Mouse (Mus musculus) liver, embryonic 14.5 days (tissue): ENCODE data around the gene Ms4a5. TPM values are rescaled to one million over a fixed set of nuclear protein-coding genes. Genes with fewer than 3 reads are reported as not detected.
"Not testable (repeated sequence)": the region's sequence is repeated elsewhere in the genome, so short reads cannot be mapped to it uniquely, and the experiment has no call there.

ENCODE experiments used
- ATAC-seq: fragments of 200-750 bp; cut with Nextera tagmentation; 2 replicates; pipeline ENCODE4 v1.8.0; 2017; ENCODE audit warnings: moderate number of reproducible peaks, mild to moderate bottlenecking, moderate library complexity; ENCODE audit not compliant: insufficient read depth
- DNase-seq, 3 experiments: peaks; one replicate each; pipeline ENCODE4 v3.0.0-alpha.2; 2012 to 2013; ENCODE audit warnings: low read depth in 3 of 3, low spot score in 3 of 3
- H3K27ac ChIP-seq: fragments of 300-500 bp; sonication (generic); 2 replicates; pipeline ENCODE4 v1.5.1; 2014; ENCODE audit warnings: moderate library complexity, mild to moderate bottlenecking, control low read depth, inconsistent platforms
- H3K27me3 ChIP-seq: fragments of 300-500 bp; sonication (generic); 2 replicates; pipeline ENCODE4 v1.6.1; 2014; ENCODE audit warnings: mild to moderate bottlenecking, low read length, moderate library complexity; ENCODE audit not compliant: control insufficient read depth, insufficient read depth
- H3K36me3 ChIP-seq: fragments of 300-500 bp; sonication (generic); replicated peaks from 2 replicates; pipeline ENCODE4 v1.6.1; 2014; ENCODE audit warnings: low read depth; ENCODE audit not compliant: control insufficient read depth, insufficient read depth
- H3K4me1 ChIP-seq, 2 experiments: fragments of 200-500 bp in 1 of 2; fragments of 300-500 bp in 1 of 2; sonication (generic) in 1 of 2; replicated peaks; 2 replicates each; pipeline ENCODE4 v1.6.1; 2012 to 2014; ENCODE audit warnings: antibody characterized with exemption in 1 of 2, inconsistent platforms in 1 of 2, low read length in 1 of 2; ENCODE audit not compliant: control insufficient read depth in 2 of 2, insufficient read depth in 2 of 2
- H3K4me2 ChIP-seq: fragments of 300-500 bp; sonication (generic); 2 replicates; pipeline ENCODE4 v1.6.1; 2014; ENCODE audit warnings: low read depth, mild to moderate bottlenecking, control low read depth, moderate library complexity
- H3K4me3 ChIP-seq, 2 experiments: fragments of 200-500 bp in 1 of 2; fragments of 300-500 bp in 1 of 2; sonication (generic) in 1 of 2; 2 replicates each; pipeline ENCODE4 v1.5.1; 2012 to 2014; ENCODE audit warnings: low read depth in 2 of 2, low read length in 2 of 2, mild to moderate bottlenecking in 2 of 2, control low read depth in 1 of 2, inconsistent platforms in 1 of 2, moderate library complexity in 1 of 2; ENCODE audit not compliant: insufficient read depth in 1 of 2
- H3K9ac ChIP-seq: fragments of 300-500 bp; sonication (generic); replicated peaks from 2 replicates; pipeline ENCODE4 v1.6.1; 2014; ENCODE audit warnings: mild to moderate bottlenecking, control low read depth, moderate library complexity
- H3K9me3 ChIP-seq: fragments of 300-500 bp; sonication (generic); 2 replicates; pipeline ENCODE4 v1.6.1; 2016; ENCODE audit warnings: low read length, mixed read lengths; ENCODE audit not compliant: control insufficient read depth
- CTCF ChIP-seq: IDR thresholded peaks from 2 replicates; pipeline ENCODE4 v1.5.1; 2016; ENCODE audit warnings: antibody characterized with exemption, low read depth, control low read depth
- EP300 ChIP-seq: IDR thresholded peaks from 2 replicates; pipeline ENCODE4 v1.6.1; 2016; ENCODE audit warnings: antibody characterized with exemption, low read depth
- WGBS: fragments of 180-500 bp; shearing (Covaris S2); extraction: QIAGEN DNeasy Blood & Tissue Kit; methylation state at CpG from one replicate; pipeline ENCODE4 v1.1.7; 2014; ENCODE audit not compliant: insufficient replicate concordance; 5-methylcytosine and 5-hydroxymethylcytosine counted together
- polyA plus RNA-seq, 2 experiments: library from polyadenylated mRNA; depleted of rRNA in 1 of 2; stranded (reverse) in 1 of 2; unstranded in 1 of 2; fragments of >200 nt; fragmentation: Nextera tagmentation in 1 of 2; extraction: Ambion mirVana in 1 of 2; gene quantifications; 2 replicates each; pipeline versions ENCODE4 v1.2.1 to v1.2.3; 2012 to 2014

Gene Ms4a5
- polyA plus RNA-seq (2012; rRNA removed) (not detected in 2 replicates), polyA plus RNA-seq (2014; fragmentation: Nextera tagmentation; extraction: Ambion mirVana) (not detected in 2 replicates)

- no peak within 1 kb of the TSS for H3K27ac ChIP-seq
- H3K4me2 ChIP-seq = no peak within 1 kb of the TSS
- no peak within 1 kb of the TSS for H3K4me3 ChIP-seq
- ATAC-seq (no peak), DNase-seq (no peak)
- no peaks in the 10 kb centered on the region for H3K27me3 ChIP-seq
- no peak for TF ChIP-seq CTCF
- TF ChIP-seq EP300 = no peak
- H3K9ac ChIP-seq = no peak within 1 kb of the TSS
- H3K36me3 ChIP-seq = no peaks in the 10 kb centered on the region
- 55% methylated on average over 2 of the region's 2 CpGs for WGBS
- H3K9me3 ChIP-seq = no peaks in the 10 kb centered on the region
- H3K4me1 ChIP-seq = no peaks in the 10 kb centered on the region
Measured at GRCm38 (mm10) chr19:11283773-11284172, at the start of gene Ms4a5. Gene Ms4a5, minus strand, starts transcription at chr19:11283873.

GRCm38 (mm10) chr19:11321123-11321522 lies 37.5 kb upstream of the Ms4a5 start:
- TF ChIP-seq CTCF = no peak
- no peak for TF ChIP-seq EP300
- WGBS = 40% methylated on average over 1 of the region's 1 CpGs
- DNase-seq = no peak

GRCm38 (mm10) chr19:11316786-11317185 lies 33.1 kb upstream of the Ms4a5 start:
- Histone ChIP-seq H3K9ac (no peak overlapping the region), H3K27me3 (no peaks in the 10 kb centered on the region), H3K4me1 (no peaks in the 10 kb centered on the region), H3K9me3 (no peaks in the 10 kb centered on the region), H3K36me3 (no peaks in the 10 kb centered on the region), H3K4me3 (no peak overlapping the region), H3K4me2 (no peak overlapping the region), H3K27ac (no peak overlapping the region)
- TF ChIP-seq CTCF (no peak), EP300 (no peak)
- DNase-seq (no peak), ATAC-seq (no peak)
- WGBS = 67% methylated on average over 4 of the region's 4 CpGs

More at GRCm38 (mm10) chr19:11321123-11321522, 37.5 kb upstream of the Ms4a5 start:
- no peak for ATAC-seq
- no peak overlapping the region for H3K4me3 ChIP-seq
- no peaks in the 10 kb centered on the region for H3K27me3 ChIP-seq
- no peak overlapping the region for H3K9ac ChIP-seq
- no peaks in the 10 kb centered on the region for H3K36me3 ChIP-seq
- no peak overlapping the region for H3K27ac ChIP-seq
- no peak overlapping the region for H3K4me2 ChIP-seq
- H3K9me3 ChIP-seq = no peaks in the 10 kb centered on the region
- H3K4me1 ChIP-seq = no peaks in the 10 kb centered on the region

GRCm38 (mm10) chr19:11314354-11314753 lies 30.7 kb upstream of the Ms4a5 start, which contains the start of gene Ms4a14:
Gene Ms4a14, minus strand, starts transcription at chr19:11314454.
- Histone ChIP-seq H3K4me1 (no peaks in the 10 kb centered on the region), H3K27me3 (no peaks in the 10 kb centered on the region), H3K9ac (no peak within 1 kb of the TSS), H3K4me3 (no peak within 1 kb of the TSS), H3K27ac (no peak within 1 kb of the TSS), H3K9me3 (no peaks in the 10 kb centered on the region), H3K36me3 (no peaks in the 10 kb centered on the region), H3K4me2 (no peak within 1 kb of the TSS)
- ATAC-seq (no peak), DNase-seq (no peak)
- TF ChIP-seq EP300 (no peak), CTCF (no peak)
- WGBS = 33% methylated on average over 1 of the region's 1 CpGs

GRCm38 (mm10) chr19:11308888-11309287 lies 25.2 kb upstream of the Ms4a5 start:
- ATAC-seq = no peak
- H3K9me3 ChIP-seq = no peaks in the 10 kb centered on the region
- H3K27ac ChIP-seq = no peak overlapping the region
- H3K9ac ChIP-seq = no peak overlapping the region
- no peak for TF ChIP-seq EP300
- H3K4me3 ChIP-seq = no peak overlapping the region
- H3K27me3 ChIP-seq = no peaks in the 10 kb centered on the region
- H3K4me2 ChIP-seq = no peak overlapping the region
- H3K4me1 ChIP-seq = no peaks in the 10 kb centered on the region
- DNase-seq = no peak
- no peaks in the 10 kb centered on the region for H3K36me3 ChIP-seq

- not testable (repeated sequence) for H3K9me3 ChIP-seq, H3K9ac ChIP-seq, H3K4me3 ChIP-seq, DNase-seq, H3K4me1 ChIP-seq, H3K36me3 ChIP-seq, H3K27ac ChIP-seq, ATAC-seq, H3K27me3 ChIP-seq, H3K4me2 ChIP-seq
- WGBS = 42% methylated on average over 4 of the region's 4 CpGs
Measured at GRCm38 (mm10) chr19:11299529-11299928, 15.9 kb upstream of the Ms4a5 start.
